Mouse (Mus musculus): ENCODE results near the gene Gga1.

The Gga1 gene

GRCm38 (mm10) chr15:78876991-78877809 is at the start of gene Gga1:
Gene Gga1 (plus strand): TSS chr15:78877190.
- DNase-seq (ENCODE audit: low spot score), result peak; percentile 97

- DNase-seq (ENCODE audit: low spot score), result peak; percentile 74
These were observed 48.7 kb upstream of the Gga1 start for GRCm38 (mm10) chr15:78828315-78828714.

DNA sequence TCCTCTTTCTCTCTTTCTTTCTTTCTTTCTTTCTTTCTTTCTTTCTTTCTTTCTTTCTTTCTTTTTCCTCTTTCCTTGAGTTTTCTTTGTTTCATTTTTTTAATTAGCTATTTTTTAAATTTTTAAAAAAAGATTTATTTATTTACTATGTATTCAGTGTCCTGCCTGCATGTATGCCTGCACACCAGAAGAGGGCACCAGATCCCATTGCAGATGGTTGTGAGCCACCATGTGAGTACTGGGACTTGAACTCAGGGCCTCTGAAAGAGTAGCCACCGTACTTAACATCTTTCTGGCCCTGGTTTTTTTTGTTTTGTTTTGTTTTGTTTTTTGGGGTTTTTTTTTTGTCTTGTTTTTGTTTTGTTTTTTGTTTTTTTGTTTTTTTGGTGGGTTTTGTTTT is 47.4 kb upstream of the Gga1 start:
- no peak for DNase-seq (ENCODE audit: low spot score)

- DNase-seq (ENCODE audit: low spot score), result no peak
These were observed 46.0 kb upstream of the Gga1 start for GRCm38 (mm10) chr15:78830742-78831719.

GRCm38 (mm10) chr15:78831720-78832657 is 45.0 kb upstream of the Gga1 start:
- no peak for DNase-seq (ENCODE audit: low spot score)

DNA sequence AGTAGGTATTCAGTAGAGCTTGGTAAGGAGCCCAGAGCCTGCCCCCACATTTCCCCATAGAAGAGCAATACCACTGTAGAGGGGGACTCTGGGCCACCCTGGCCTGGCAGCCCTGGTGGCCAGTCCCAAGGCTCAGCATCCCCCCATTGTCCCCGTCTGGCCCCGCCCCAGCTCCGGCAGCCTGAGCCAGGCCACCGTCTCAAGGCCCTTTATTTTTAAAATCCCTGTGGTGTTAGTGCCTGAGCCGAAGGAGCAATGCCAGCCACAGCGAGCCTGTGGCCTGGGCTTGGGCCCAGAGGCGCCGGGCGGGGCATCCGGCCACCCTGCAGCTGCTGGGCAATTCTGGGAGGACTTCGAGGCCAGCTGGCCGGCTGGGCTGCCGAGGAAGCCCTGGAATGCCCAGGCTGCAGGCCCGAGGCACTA is 44.3 kb upstream of the Gga1 start:
- no peak for DNase-seq (ENCODE audit: low spot score)

DNA sequence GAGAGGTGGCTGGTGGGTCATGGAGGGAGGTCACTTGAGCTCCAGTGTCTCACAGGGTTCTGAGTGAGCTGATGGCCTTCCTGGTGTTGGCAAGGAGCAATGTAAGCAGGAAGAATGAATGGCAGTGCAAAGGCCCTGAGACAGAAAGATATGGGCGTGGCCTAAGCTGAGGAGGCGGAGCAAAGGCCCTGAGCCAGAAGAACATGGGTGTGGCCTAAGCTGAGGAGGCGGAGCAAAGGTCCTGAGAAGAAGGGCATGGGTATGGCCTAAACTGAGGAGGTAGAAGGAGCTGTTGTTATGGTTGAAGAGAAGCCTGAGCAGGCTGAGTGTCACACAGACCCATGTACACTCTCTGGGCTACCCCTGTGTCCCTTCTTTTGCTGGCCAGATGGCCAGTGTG is 43.4 kb upstream of the Gga1 start:
- no peak for DNase-seq (ENCODE audit: low spot score)

GRCm38 (mm10) chr15:78834233-78835005 is 42.6 kb upstream of the Gga1 start:
- DNase-seq (ENCODE audit: low spot score), result no peak

DNA sequence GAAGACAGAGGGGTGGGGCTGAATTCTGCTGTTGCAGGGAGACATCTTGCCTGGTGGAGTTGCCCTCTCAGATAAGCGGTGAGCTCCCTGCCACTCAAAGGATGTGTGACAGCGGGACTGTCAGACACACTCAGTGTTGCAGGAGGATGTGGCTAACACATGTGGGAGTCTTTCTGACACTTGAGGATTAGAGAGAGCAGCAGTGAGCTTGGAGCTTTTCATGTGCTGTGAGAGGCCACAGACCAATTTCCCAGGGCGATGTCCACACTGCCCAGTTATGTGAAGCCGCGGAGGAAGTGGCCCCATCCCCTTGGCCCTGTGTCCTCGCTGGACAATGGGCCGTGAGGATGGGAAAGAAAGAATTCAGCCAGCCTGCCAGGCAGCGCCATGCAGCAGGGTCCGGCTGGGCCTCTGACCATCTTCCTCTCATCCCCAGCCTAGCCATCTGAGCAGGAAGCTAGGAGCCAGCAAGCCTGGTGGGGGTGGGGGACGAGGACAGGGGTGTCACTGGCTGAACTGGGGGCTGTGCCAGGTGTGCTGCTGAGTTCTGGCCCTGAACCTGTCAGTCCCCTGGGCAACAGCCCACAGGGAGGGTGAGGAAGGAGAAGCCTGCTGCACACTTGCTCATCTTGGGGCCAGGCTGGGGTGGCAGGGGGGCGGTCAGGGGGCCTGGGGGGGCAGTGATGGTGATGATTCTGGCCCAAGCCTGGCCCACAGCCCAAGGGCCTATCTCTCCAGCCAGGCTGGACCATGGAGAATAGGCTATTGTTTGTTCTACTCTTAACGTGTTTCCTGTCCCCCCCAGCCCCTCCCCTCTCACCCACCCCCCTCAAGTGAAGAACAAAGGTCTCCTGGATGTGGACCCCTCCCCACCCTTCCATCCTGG is 41.5 kb upstream of the Gga1 start:
- peak; percentile 80 for DNase-seq (ENCODE audit: low spot score)

- no peak for DNase-seq (ENCODE audit: low spot score)
These were observed 40.8 kb upstream of the Gga1 start for GRCm38 (mm10) chr15:78836086-78836621.

GRCm38 (mm10) chr15:78839744-78840143 is 37.2 kb upstream of the Gga1 start:
- DNase-seq (ENCODE audit: low spot score), result no peak

GRCm38 (mm10) chr15:78840241-78840640 is 36.7 kb upstream of the Gga1 start:
- no peak for DNase-seq (ENCODE audit: low spot score)

GRCm38 (mm10) chr15:78840751-78841150 is 36.2 kb upstream of the Gga1 start:
- DNase-seq (ENCODE audit: low spot score), result no peak

DNA sequence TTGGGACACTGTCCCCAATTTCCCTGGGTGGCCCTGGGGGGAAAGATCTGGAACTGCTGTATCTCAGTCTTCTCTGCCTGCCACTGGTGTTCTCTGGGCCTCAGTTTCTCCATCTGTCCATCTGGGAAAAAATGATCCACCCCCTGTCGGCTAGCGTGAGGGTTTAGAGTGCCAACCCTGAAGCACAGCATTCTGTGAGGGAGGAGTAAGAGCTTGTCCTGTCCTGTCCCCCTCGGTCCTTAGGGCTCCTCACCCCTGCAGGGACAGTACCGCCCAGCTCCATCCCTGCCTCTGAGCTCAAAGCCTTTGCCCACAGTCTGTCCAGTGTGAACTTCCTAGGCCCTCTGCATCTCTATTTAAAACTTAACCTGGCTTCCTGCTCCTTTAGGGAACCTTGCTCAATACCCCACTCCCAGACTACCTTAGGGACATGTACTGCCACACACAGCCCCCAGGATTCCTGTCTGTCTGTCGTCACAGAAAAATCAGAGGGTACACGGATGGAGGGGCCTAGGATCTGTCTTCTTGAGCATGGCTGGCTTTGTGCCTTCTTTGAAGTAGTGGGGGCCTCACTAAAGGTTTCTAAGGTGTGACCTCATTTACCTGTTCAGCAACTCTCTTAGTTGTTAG is 35.7 kb upstream of the Gga1 start:
- no peak for DNase-seq (ENCODE audit: low spot score)

DNA sequence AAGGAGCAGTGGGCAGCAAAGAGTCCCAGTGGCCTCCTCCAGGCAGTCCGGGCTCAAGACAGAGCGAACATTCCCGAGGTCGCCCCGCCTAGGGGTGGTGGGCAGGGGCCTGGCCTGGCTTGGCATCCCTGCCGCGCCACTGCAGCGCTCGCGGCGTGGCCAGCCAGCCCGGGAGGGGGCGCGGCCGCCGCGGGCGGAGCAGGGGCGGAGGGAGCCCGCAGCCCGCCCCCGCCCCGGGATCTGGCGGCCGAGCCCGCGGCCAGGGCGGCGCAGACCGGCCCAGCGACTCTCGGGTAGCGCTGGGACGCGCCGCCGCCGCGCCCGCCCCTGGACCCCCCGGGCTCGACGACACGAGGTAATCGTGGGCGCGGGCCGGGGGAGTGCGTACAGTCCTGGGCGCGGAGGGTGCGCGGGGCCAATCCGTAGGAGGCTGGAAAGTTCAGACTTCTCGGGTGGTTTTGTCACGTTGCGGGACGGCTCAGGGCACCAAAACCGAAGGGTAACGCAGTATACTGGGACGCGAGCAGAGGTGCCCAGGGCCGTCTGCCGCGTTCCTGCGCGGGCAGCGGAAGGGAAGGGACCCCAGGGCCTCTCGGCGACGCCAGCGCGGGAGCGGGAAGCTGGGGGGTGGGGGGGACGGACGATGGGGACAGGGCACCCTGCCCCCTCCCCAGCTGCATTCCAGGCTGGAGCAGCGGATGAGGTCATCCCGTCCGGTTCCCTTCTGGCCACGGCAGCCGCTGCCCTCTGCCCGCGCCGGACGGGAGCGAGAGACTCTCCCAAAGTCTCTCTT is 34.4 kb upstream of the Gga1 start, which contains the start of gene Cdc42ep1:
Cdc42ep1 (plus strand) TSS at position 254 of the 793 bp plus-strand sequence.
- peak; percentile 13 for DNase-seq (ENCODE audit: low spot score)

- DNase-seq (ENCODE audit: low spot score), result peak; percentile 20
These were observed 33.2 kb upstream of the Gga1 start for GRCm38 (mm10) chr15:78843581-78844469.

DNA sequence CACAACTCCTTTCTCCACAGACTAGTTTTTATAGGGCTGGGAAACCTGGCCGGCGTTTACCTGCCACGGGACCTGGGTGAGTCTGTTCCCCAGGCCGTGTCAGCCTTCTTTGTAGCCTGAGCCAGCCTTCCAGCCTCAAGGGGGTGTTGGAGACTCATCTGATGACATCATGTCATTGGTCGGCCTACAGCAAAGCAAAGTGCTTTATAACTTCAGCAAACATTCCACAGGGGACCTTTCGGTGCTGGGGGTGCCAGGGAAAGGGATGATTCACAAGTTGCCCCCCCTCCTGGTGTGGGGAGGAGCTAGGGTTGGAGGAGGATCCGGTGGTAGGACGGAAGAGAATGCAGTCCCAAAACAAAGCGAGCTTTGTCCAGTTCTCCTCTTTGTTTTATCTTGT is 32.2 kb upstream of the Gga1 start:
- DNase-seq (ENCODE audit: low spot score), result no peak
